Mouse (Mus musculus) MEL (cell line): ENCODE measurements around the gene C2. TPM values are rescaled to one million over a fixed set of nuclear protein-coding genes. Genes with fewer than 3 reads are reported as not detected.
"Not testable (repeated sequence)": the region's sequence is repeated elsewhere in the genome, so short reads cannot be mapped to it uniquely, and the experiment has no call there.

Experiments used
- DNase-seq: peaks from one replicate; pipeline ENCODE4 v3.0.0; 2011; ENCODE audit warnings: low read depth, low spot score
- H3K27ac ChIP-seq: 2 replicates; pipeline ENCODE4 v1.5.1; 2012; ENCODE audit warnings: low read depth, mild to moderate bottlenecking, control low read depth, low read length, moderate library complexity; ENCODE audit not compliant: control insufficient read depth
- H3K27me3 ChIP-seq, 2 experiments: fragments of 150-350 bp in 1 of 2; sonication (generic) in 1 of 2; 2 replicates each; pipeline ENCODE4 v1.6.1; 2012; ENCODE audit warnings: low read length in 2 of 2, mild to moderate bottlenecking in 2 of 2, improper control_type of control experiment in 1 of 2, moderate library complexity in 1 of 2; ENCODE audit not compliant: insufficient read depth in 2 of 2, control insufficient read depth in 1 of 2
- H3K36me3 ChIP-seq, 2 experiments: 2 replicates each; pipeline ENCODE4 v1.6.1; 2012 to 2014; ENCODE audit warnings: low read length in 2 of 2, improper control_type of control experiment in 1 of 2, inconsistent platforms in 1 of 2, mild to moderate bottlenecking in 1 of 2; ENCODE audit not compliant: insufficient read depth in 2 of 2, control insufficient read depth in 1 of 2
- H3K4me1 ChIP-seq, 2 experiments: fragments of 150-350 bp in 1 of 2; sonication (generic) in 1 of 2; 2 replicates each; pipeline ENCODE4 v1.6.1; 2012; ENCODE audit warnings: low read length in 2 of 2, improper control_type of control experiment in 1 of 2, mild to moderate bottlenecking in 1 of 2; ENCODE audit not compliant: insufficient read depth in 2 of 2, control insufficient read depth in 1 of 2
- H3K4me3 ChIP-seq, 2 experiments: fragments of 150-350 bp in 1 of 2; sonication (generic) in 1 of 2; 2 replicates each; pipeline ENCODE4 v1.5.1; 2012; ENCODE audit warnings: low read depth in 2 of 2, low read length in 2 of 2, mild to moderate bottlenecking in 2 of 2, moderate library complexity in 2 of 2, control low read depth in 1 of 2, improper control_type of control experiment in 1 of 2; ENCODE audit not compliant: control insufficient read depth in 1 of 2, insufficient read depth in 1 of 2
- H3K79me2 ChIP-seq: 2 replicates; pipeline ENCODE4 v1.6.1; 2012; ENCODE audit warnings: mild to moderate bottlenecking, low read length, moderate library complexity; ENCODE audit not compliant: control insufficient read depth, poor library complexity, insufficient read depth
- H3K9ac ChIP-seq: 2 replicates; pipeline ENCODE4 v1.6.1; 2012; ENCODE audit warnings: low read depth, mild to moderate bottlenecking, control low read depth, low read length, moderate library complexity; ENCODE audit not compliant: control insufficient read depth, poor library complexity, severe bottlenecking
- H3K9me3 ChIP-seq: fragments of 150-350 bp; sonication (generic); replicated peaks from 2 replicates; pipeline ENCODE4 v1.6.1; 2012; ENCODE audit warnings: mild to moderate bottlenecking, low read length, improper control_type of control experiment, moderate library complexity; ENCODE audit not compliant: insufficient read depth
- CHD1 ChIP-seq: IDR thresholded peaks from 2 replicates; pipeline ENCODE4 v1.6.1; 2012; ENCODE audit warnings: low read depth, mild to moderate bottlenecking, inconsistent platforms, low read length, improper control_type of control experiment
- CHD2 ChIP-seq: IDR thresholded peaks from 2 replicates; pipeline ENCODE4 v1.6.1; 2011; ENCODE audit warnings: low read length, improper control_type of control experiment
- ELF1 ChIP-seq: IDR thresholded peaks from 2 replicates; pipeline ENCODE4 v1.6.1; 2014; ENCODE audit warnings: low read depth, mild to moderate bottlenecking, inconsistent platforms, low read length, improper control_type of control experiment, moderate library complexity
- EP300 ChIP-seq, 2 experiments: IDR thresholded peaks; 2 replicates each; pipeline ENCODE4 v1.6.1; 2011; ENCODE audit warnings: improper control_type of control experiment in 2 of 2, low read length in 2 of 2, low read depth in 1 of 2, mild to moderate bottlenecking in 1 of 2
- ETS1 ChIP-seq: IDR thresholded peaks from 2 replicates; pipeline ENCODE4 v1.6.1; 2012; ENCODE audit warnings: low read depth, mild to moderate bottlenecking, inconsistent platforms, low read length, improper control_type of control experiment, moderate library complexity
- GABPA ChIP-seq: IDR thresholded peaks from 2 replicates; pipeline ENCODE4 v1.6.1; 2012; ENCODE audit warnings: low read depth, mild to moderate bottlenecking, inconsistent platforms, low read length, improper control_type of control experiment, moderate library complexity
- GATA1 ChIP-seq: IDR thresholded peaks from 2 replicates; pipeline ENCODE4 v1.6.1; 2011; ENCODE audit warnings: low read depth, low read length, improper control_type of control experiment
- HCFC1 ChIP-seq: IDR thresholded peaks from 2 replicates; pipeline ENCODE4 v1.6.1; 2012; ENCODE audit warnings: low read depth, mild to moderate bottlenecking, inconsistent platforms, low read length, improper control_type of control experiment, moderate library complexity
- JUND ChIP-seq: IDR thresholded peaks from 2 replicates; pipeline ENCODE4 v1.6.1; 2011; ENCODE audit warnings: low read depth, mild to moderate bottlenecking, improper control_type of control experiment, low read length
- KAT2A ChIP-seq: conservative IDR thresholded peaks from 2 replicates; pipeline ENCODE4 v1.6.1; 2012; ENCODE audit warnings: low read depth, low read length, improper control_type of control experiment, inconsistent platforms
- MAFK ChIP-seq: IDR thresholded peaks from 2 replicates; pipeline ENCODE4 v1.6.1; 2011; ENCODE audit warnings: low read depth, mild to moderate bottlenecking, low read length, improper control_type of control experiment, borderline replicate concordance
- MAX ChIP-seq: IDR thresholded peaks from 2 replicates; pipeline ENCODE4 v1.6.1; 2011; ENCODE audit warnings: low read length, improper control_type of control experiment
- MAZ ChIP-seq: IDR thresholded peaks from 2 replicates; pipeline ENCODE4 v1.6.1; 2012; ENCODE audit warnings: low read depth, mild to moderate bottlenecking, inconsistent platforms, low read length, improper control_type of control experiment
- MEF2A ChIP-seq: IDR thresholded peaks from 2 replicates; pipeline ENCODE4 v1.6.1; 2014; ENCODE audit warnings: low read depth, mild to moderate bottlenecking, inconsistent platforms, low read length, improper control_type of control experiment; ENCODE audit not compliant: poor library complexity, insufficient replicate concordance, severe bottlenecking; ENCODE audit errors: extremely low read depth
- MXI1 ChIP-seq: IDR thresholded peaks from 2 replicates; pipeline ENCODE4 v1.6.1; 2011; ENCODE audit warnings: mild to moderate bottlenecking, low read depth, low read length, improper control_type of control experiment
- MYB ChIP-seq: IDR thresholded peaks from 2 replicates; pipeline ENCODE4 v1.6.1; 2011; ENCODE audit warnings: mild to moderate bottlenecking, low read depth, low read length, improper control_type of control experiment
- MYC ChIP-seq: IDR thresholded peaks from 2 replicates; pipeline ENCODE4 v1.6.1; 2011; ENCODE audit warnings: low read depth, mild to moderate bottlenecking, low read length, improper control_type of control experiment, moderate library complexity
- NELFE ChIP-seq: IDR thresholded peaks from 2 replicates; pipeline ENCODE4 v1.6.1; 2011; ENCODE audit warnings: low read depth, low read length, improper control_type of control experiment
- NRF1 ChIP-seq: IDR thresholded peaks from 2 replicates; pipeline ENCODE4 v1.6.1; 2014; ENCODE audit warnings: low read depth, mild to moderate bottlenecking, inconsistent platforms, low read length, improper control_type of control experiment, moderate library complexity; ENCODE audit not compliant: poor library complexity, insufficient read depth, severe bottlenecking
- POLR2A ChIP-seq, 2 experiments: IDR thresholded peaks; 2 replicates each; pipeline ENCODE4 v1.6.1; 2011 to 2012; ENCODE audit warnings: low read length in 2 of 2, mild to moderate bottlenecking in 2 of 2, control low read depth in 1 of 2, improper control_type of control experiment in 1 of 2, low read depth in 1 of 2, moderate library complexity in 1 of 2; ENCODE audit not compliant: control insufficient read depth in 1 of 2, insufficient read depth in 1 of 2, poor library complexity in 1 of 2
- POLR2AphosphoS2 ChIP-seq: IDR thresholded peaks from 2 replicates; pipeline ENCODE4 v1.6.1; 2011; ENCODE audit warnings: low read length, improper control_type of control experiment
- RAD21 ChIP-seq: IDR thresholded peaks from 2 replicates; pipeline ENCODE4 v1.6.1; 2011; ENCODE audit warnings: mild to moderate bottlenecking, low read depth, low read length, improper control_type of control experiment
- RCOR1 ChIP-seq: IDR thresholded peaks from 2 replicates; pipeline ENCODE4 v1.6.1; 2012; ENCODE audit warnings: low read depth, mild to moderate bottlenecking, inconsistent platforms, low read length, improper control_type of control experiment
- TBP ChIP-seq: IDR thresholded peaks from 2 replicates; pipeline ENCODE4 v1.8.0; 2011; ENCODE audit warnings: low read depth, low read length, improper control_type of control experiment
- TCF12 ChIP-seq: IDR thresholded peaks from 2 replicates; pipeline ENCODE4 v1.6.1; 2014; ENCODE audit warnings: low read depth, mild to moderate bottlenecking, inconsistent platforms, low read length, improper control_type of control experiment, moderate library complexity
- UBTF ChIP-seq: IDR thresholded peaks from 2 replicates; pipeline ENCODE4 v1.6.1; 2012; ENCODE audit warnings: low read depth, mild to moderate bottlenecking, inconsistent platforms, low read length, improper control_type of control experiment, moderate library complexity, borderline replicate concordance; ENCODE audit not compliant: insufficient read depth
- USF1 ChIP-seq: IDR thresholded peaks from 2 replicates; pipeline ENCODE4 v1.6.1; 2014; ENCODE audit warnings: low read depth, mild to moderate bottlenecking, inconsistent platforms, low read length, improper control_type of control experiment, moderate library complexity
- USF2 ChIP-seq, 2 experiments: IDR thresholded peaks; 2 replicates each; pipeline ENCODE4 v1.6.1; 2011 to 2012; ENCODE audit warnings: improper control_type of control experiment in 2 of 2, low read length in 2 of 2, borderline replicate concordance in 1 of 2, inconsistent platforms in 1 of 2, low read depth in 1 of 2, mild to moderate bottlenecking in 1 of 2; ENCODE audit not compliant: insufficient read depth in 1 of 2
- ZC3H11A ChIP-seq: IDR thresholded peaks from 2 replicates; pipeline ENCODE4 v1.6.1; 2012; ENCODE audit warnings: low read depth, mild to moderate bottlenecking, inconsistent platforms, low read length, improper control_type of control experiment
- ZKSCAN1 ChIP-seq: IDR thresholded peaks from 2 replicates; pipeline ENCODE4 v1.6.1; 2012; ENCODE audit warnings: low read depth, mild to moderate bottlenecking, inconsistent platforms, low read length, improper control_type of control experiment, moderate library complexity
- ZNF384 ChIP-seq: IDR thresholded peaks from 2 replicates; pipeline ENCODE4 v1.6.1; 2012; ENCODE audit warnings: low read depth, mild to moderate bottlenecking, inconsistent platforms, low read length, improper control_type of control experiment
- polyA plus RNA-seq, 2 experiments: library from polyadenylated mRNA; stranded (reverse) in 1 of 2; unstranded in 1 of 2; fragments of >175 nt in 1 of 2; fragments of >200 nt in 1 of 2; gene quantifications; 2 replicates each; pipeline versions ENCODE4 v1.2.1 to v1.2.4; 2012; ENCODE audit warnings: low replicate concordance in 2 of 2, low read depth in 1 of 2; ENCODE audit not compliant: insufficient read length in 2 of 2, insufficient read depth in 1 of 2, missing spikeins in 1 of 2
- total RNA-seq: library from RNA; depleted of rRNA; stranded (reverse); fragments of 300-350 nt; gene quantifications from 2 replicates; pipeline ENCODE4 v1.2.3, GENCODE M21; 2012

Gene C2
- total and polyA plus RNA-seq, 3 experiments = 2.2 to 9.4 TPM; not detected in 1

DNA sequence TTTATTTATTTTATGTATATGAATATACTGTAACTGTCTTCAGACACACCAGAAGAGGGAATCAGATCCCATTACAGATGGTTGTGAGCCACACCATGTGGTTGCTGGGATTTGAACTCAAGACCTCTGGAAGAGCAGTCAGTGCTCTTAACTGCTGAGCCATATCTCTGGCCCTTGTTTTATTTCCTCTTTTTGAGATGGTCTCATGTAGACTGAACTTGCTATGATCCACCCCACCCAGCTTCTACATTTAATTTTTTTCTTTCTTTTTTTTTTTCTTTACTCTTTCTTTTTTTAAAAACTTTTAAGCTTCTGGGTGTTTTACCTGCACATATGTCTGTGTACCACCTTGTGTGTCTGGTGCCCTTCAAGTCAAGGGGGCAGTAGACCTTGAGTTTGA lies 2.8 kb upstream of the C2 start:
- H3K36me3 ChIP-seq = peaks cover 2 to 15% of the 10 kb centered on the region in 2 experiments; a peak in 3 of 4 replicates
- peaks cover 27% of the 10 kb centered on the region for H3K79me2 ChIP-seq
- H3K9ac ChIP-seq, H3K27ac ChIP-seq, H3K27me3 ChIP-seq, H3K4me3 ChIP-seq, H3K9me3 ChIP-seq: not testable (repeated sequence)
- peak; percentile 61 for DNase-seq
- H3K4me1 ChIP-seq = peaks cover 0 to 15% of the 10 kb centered on the region in 2 experiments; a peak in 3 of 4 replicates
- TF ChIP-seq TBP = peak; percentile 92
- 0 out of 2 replicates have a peak, but pooled peaks have one; percentile 19 for TF ChIP-seq MXI1
- TF ChIP-seq ZNF384 = peak; percentile 44
- TF ChIP-seq MAFK = peak; percentile 41; the same call in 1 of the 2 replicates

DNA sequence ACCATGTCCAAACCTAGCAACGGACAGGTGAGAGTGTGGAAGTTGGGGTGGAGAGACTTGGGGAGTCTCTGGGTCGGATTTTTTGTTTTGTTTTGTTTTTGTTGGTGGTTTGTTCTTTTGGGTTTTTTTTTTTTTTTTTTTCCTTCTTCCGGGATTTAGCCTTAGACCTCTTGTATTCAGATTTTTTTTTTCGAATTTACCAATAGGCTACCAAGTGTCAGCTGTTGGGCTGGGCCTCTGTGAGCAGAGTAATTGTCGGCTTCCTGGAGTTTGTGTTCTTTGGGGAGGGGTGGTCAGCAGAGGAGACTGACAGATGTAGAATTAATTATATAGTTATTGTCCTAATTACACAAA lies 1.8 kb upstream of the C2 start:
- Histone ChIP-seq H3K4me1 (peaks cover 0 to 18% of the 10 kb centered on the region in 2 experiments; a peak in 3 of 4 replicates), H3K79me2 (peaks cover 30% of the 10 kb centered on the region), H3K27ac (peak overlapping the region; percentile 83), H3K9ac (peak overlapping the region; percentile 86), H3K27me3 (no peaks in the 10 kb centered on the region), H3K36me3 (peaks cover 2 to 15% of the 10 kb centered on the region in 2 experiments; a peak in 3 of 4 replicates), H3K9me3 (no peaks in the 10 kb centered on the region), H3K4me3 (peak overlapping the region; percentile 75 to 88)
- DNase-seq = no peak
- TF ChIP-seq MYB (no peak), UBTF (no peak), TBP (no peak; the same call in 1 of the 2 replicates), POLR2AphosphoS2 (no peak), NRF1 (no peak), ZNF384 (peak; percentile 93), POLR2A (IDR thresholded peaks at IDR 0.05; ENCODE audit: control insufficient read depth in 1 of 2, insufficient read depth in 1 of 2, low read depth in 1 of 2, low read length in 2 of 2, poor library complexity in 1 of 2) (no peak), HCFC1 (0 out of 2 replicates have a peak, but pooled peaks have one; percentile 20), MYC (peak; percentile 51; the same call in 1 of the 2 replicates), RCOR1 (no peak), CHD2 (no peak), TCF12 (no peak), CHD1 (no peak), NELFE (no peak), GATA1 (no peak), MAZ (0 out of 2 replicates have a peak, but pooled peaks have one; percentile 18), ZC3H11A (no peak), MXI1 (peak; percentile 41), KAT2A (no peak), ELF1 (peak; percentile 80), MAX (no peak), ZKSCAN1 (no peak), USF1 (no peak), JUND (no peak), RAD21 (no peak), USF2 (IDR thresholded peaks at IDR 0.05; ENCODE audit: borderline replicate concordance in 1 of 2, insufficient read depth in 1 of 2, low read depth in 1 of 2, low read length in 2 of 2) (no peak), MEF2A (no peak), ETS1 (0 out of 2 replicates have a peak, but pooled peaks have one; percentile 23), GABPA (no peak), EP300 (IDR thresholded peaks at IDR 0.05; ENCODE audit: low read depth in 1 of 2, low read length in 2 of 2) (no peak)
